Mouse (Mus musculus) liver, embryonic 14.5 days (tissue): ENCODE measurements around the gene Sez6l. TPM values are rescaled to one million over a fixed set of nuclear protein-coding genes. Genes with fewer than 3 reads are reported as not detected.

Experiments used
- ATAC-seq: fragments of 200-750 bp; cut with Nextera tagmentation; 2 replicates; pipeline ENCODE4 v1.8.0; 2017; ENCODE audit warnings: moderate number of reproducible peaks, mild to moderate bottlenecking, moderate library complexity; ENCODE audit not compliant: insufficient read depth
- DNase-seq, 3 experiments: peaks; one replicate each; pipeline ENCODE4 v3.0.0-alpha.2; 2012 to 2013; ENCODE audit warnings: low read depth in 3 of 3, low spot score in 3 of 3
- H3K27ac ChIP-seq: fragments of 300-500 bp; sonication (generic); 2 replicates; pipeline ENCODE4 v1.5.1; 2014; ENCODE audit warnings: moderate library complexity, mild to moderate bottlenecking, control low read depth, inconsistent platforms
- H3K27me3 ChIP-seq: fragments of 300-500 bp; sonication (generic); 2 replicates; pipeline ENCODE4 v1.6.1; 2014; ENCODE audit warnings: mild to moderate bottlenecking, low read length, moderate library complexity; ENCODE audit not compliant: control insufficient read depth, insufficient read depth
- H3K36me3 ChIP-seq: fragments of 300-500 bp; sonication (generic); replicated peaks from 2 replicates; pipeline ENCODE4 v1.6.1; 2014; ENCODE audit warnings: low read depth; ENCODE audit not compliant: control insufficient read depth, insufficient read depth
- H3K4me1 ChIP-seq, 2 experiments: fragments of 200-500 bp in 1 of 2; fragments of 300-500 bp in 1 of 2; sonication (generic) in 1 of 2; replicated peaks; 2 replicates each; pipeline ENCODE4 v1.6.1; 2012 to 2014; ENCODE audit warnings: antibody characterized with exemption in 1 of 2, inconsistent platforms in 1 of 2, low read length in 1 of 2; ENCODE audit not compliant: control insufficient read depth in 2 of 2, insufficient read depth in 2 of 2
- H3K4me2 ChIP-seq: fragments of 300-500 bp; sonication (generic); 2 replicates; pipeline ENCODE4 v1.6.1; 2014; ENCODE audit warnings: low read depth, mild to moderate bottlenecking, control low read depth, moderate library complexity
- H3K4me3 ChIP-seq, 2 experiments: fragments of 200-500 bp in 1 of 2; fragments of 300-500 bp in 1 of 2; sonication (generic) in 1 of 2; 2 replicates each; pipeline ENCODE4 v1.5.1; 2012 to 2014; ENCODE audit warnings: low read depth in 2 of 2, low read length in 2 of 2, mild to moderate bottlenecking in 2 of 2, control low read depth in 1 of 2, inconsistent platforms in 1 of 2, moderate library complexity in 1 of 2; ENCODE audit not compliant: insufficient read depth in 1 of 2
- H3K9ac ChIP-seq: fragments of 300-500 bp; sonication (generic); replicated peaks from 2 replicates; pipeline ENCODE4 v1.6.1; 2014; ENCODE audit warnings: mild to moderate bottlenecking, control low read depth, moderate library complexity
- H3K9me3 ChIP-seq: fragments of 300-500 bp; sonication (generic); 2 replicates; pipeline ENCODE4 v1.6.1; 2016; ENCODE audit warnings: low read length, mixed read lengths; ENCODE audit not compliant: control insufficient read depth
- CTCF ChIP-seq: IDR thresholded peaks from 2 replicates; pipeline ENCODE4 v1.5.1; 2016; ENCODE audit warnings: antibody characterized with exemption, low read depth, control low read depth
- EP300 ChIP-seq: IDR thresholded peaks from 2 replicates; pipeline ENCODE4 v1.6.1; 2016; ENCODE audit warnings: antibody characterized with exemption, low read depth
- WGBS: fragments of 180-500 bp; shearing (Covaris S2); extraction: QIAGEN DNeasy Blood & Tissue Kit; methylation state at CpG from one replicate; pipeline ENCODE4 v1.1.7; 2014; ENCODE audit not compliant: insufficient replicate concordance; 5-methylcytosine and 5-hydroxymethylcytosine counted together
- polyA plus RNA-seq, 2 experiments: library from polyadenylated mRNA; depleted of rRNA in 1 of 2; stranded (reverse) in 1 of 2; unstranded in 1 of 2; fragments of >200 nt; fragmentation: Nextera tagmentation in 1 of 2; extraction: Ambion mirVana in 1 of 2; gene quantifications; 2 replicates each; pipeline versions ENCODE4 v1.2.1 to v1.2.3; 2012 to 2014

The Sez6l gene
- polyA plus RNA-seq, 2 experiments = 0.03 TPM; not detected in 1

GRCm38 (mm10) chr5:112521703-112522527 is 55.1 kb downstream of the Sez6l start:
- Histone ChIP-seq H3K4me1 (no peaks in the 10 kb centered on the region), H3K27ac (no peak overlapping the region), H3K36me3 (no peaks in the 10 kb centered on the region), H3K4me3 (no peak overlapping the region), H3K9ac (no peak overlapping the region), H3K9me3 (no peaks in the 10 kb centered on the region), H3K4me2 (no peak overlapping the region), H3K27me3 (no peaks in the 10 kb centered on the region; the same call in 1 of the 2 replicates)
- DNase-seq (no peak), ATAC-seq (no peak)
- TF ChIP-seq EP300 = no peak
- no peak for TF ChIP-seq CTCF
- 19% methylated on average over 19 of the region's 19 CpGs for WGBS

GRCm38 (mm10) chr5:112520826-112521702 is 55.9 kb downstream of the Sez6l start:
- Histone ChIP-seq H3K4me2 (no peak overlapping the region), H3K9me3 (no peaks in the 10 kb centered on the region), H3K27me3 (no peaks in the 10 kb centered on the region; the same call in 1 of the 2 replicates), H3K4me3 (no peak overlapping the region), H3K36me3 (no peaks in the 10 kb centered on the region), H3K4me1 (no peaks in the 10 kb centered on the region), H3K9ac (no peak overlapping the region), H3K27ac (no peak overlapping the region)
- WGBS = 24% methylated on average over 8 of the region's 8 CpGs
- DNase-seq = no peak
- no peak for ATAC-seq
- TF ChIP-seq EP300 = no peak

- H3K4me3 ChIP-seq = no peak overlapping the region
- H3K9me3 ChIP-seq = no peaks in the 10 kb centered on the region
- 55% methylated on average over 2 of the region's 2 CpGs for WGBS
- DNase-seq (no peak), ATAC-seq (no peak)
- H3K4me1 ChIP-seq = no peaks in the 10 kb centered on the region
- H3K27ac ChIP-seq = no peak overlapping the region
- no peak overlapping the region for H3K9ac ChIP-seq
- H3K36me3 ChIP-seq = no peaks in the 10 kb centered on the region
- H3K4me2 ChIP-seq = no peak overlapping the region
- no peaks in the 10 kb centered on the region; the same call in 1 of the 2 replicates for H3K27me3 ChIP-seq
- TF ChIP-seq EP300 (no peak), CTCF (no peak)
Measured at GRCm38 (mm10) chr5:112518773-112519172, 58.2 kb downstream of the Sez6l start.

- no peaks in the 10 kb centered on the region for H3K9me3 ChIP-seq
- no peak overlapping the region for H3K9ac ChIP-seq
- no peak overlapping the region for H3K4me2 ChIP-seq
- DNase-seq (no peak), ATAC-seq (no peak)
- no peak overlapping the region for H3K4me3 ChIP-seq
- no peak overlapping the region for H3K27ac ChIP-seq
- no peaks in the 10 kb centered on the region for H3K36me3 ChIP-seq
- 64% methylated on average over 9 of the region's 9 CpGs for WGBS
- H3K4me1 ChIP-seq = no peaks in the 10 kb centered on the region
- no peaks in the 10 kb centered on the region; the same call in 1 of the 2 replicates for H3K27me3 ChIP-seq
- TF ChIP-seq CTCF (no peak), EP300 (no peak)
Measured at GRCm38 (mm10) chr5:112517454-112517853, 59.5 kb downstream of the Sez6l start.

- Histone ChIP-seq H3K4me1 (no peaks in the 10 kb centered on the region), H3K9me3 (no peaks in the 10 kb centered on the region), H3K36me3 (no peaks in the 10 kb centered on the region), H3K4me3 (no peak overlapping the region), H3K27ac (no peak overlapping the region), H3K4me2 (no peak overlapping the region), H3K9ac (no peak overlapping the region), H3K27me3 (no peaks in the 10 kb centered on the region; the same call in 1 of the 2 replicates)
- DNase-seq (no peak), ATAC-seq (no peak)
- TF ChIP-seq CTCF (peak; percentile 50), EP300 (no peak)
- WGBS = 68% methylated on average over 3 of the region's 3 CpGs
Measured at GRCm38 (mm10) chr5:112516527-112516926, 60.5 kb downstream of the Sez6l start.
